Mouse (Mus musculus): ENCODE results near the gene Snrnp40.

Gene Snrnp40

GRCm38 (mm10) chr4:130380418-130380817, 20.5 kb downstream of the Snrnp40 start:
- DNase-seq (ENCODE audit: low spot score): no peak

GRCm38 (mm10) chr4:130387256-130387655, 27.3 kb downstream of the Snrnp40 start:
- no peak for DNase-seq (ENCODE audit: low spot score)

GRCm38 (mm10) chr4:130389496-130389895, 29.6 kb downstream of the Snrnp40 start:
- peak; percentile 15 for DNase-seq (ENCODE audit: low spot score)

- DNase-seq (ENCODE audit: low spot score): no peak
Measured at GRCm38 (mm10) chr4:130389927-130390326, 30.0 kb downstream of the Snrnp40 start.

GRCm38 (mm10) chr4:130391265-130391664, 31.3 kb downstream of the Snrnp40 start:
- DNase-seq (ENCODE audit: low spot score): no peak

All from urinary bladder, postnatal 14 days (tissue).